Mouse (Mus musculus) limb, embryonic 11.5 days (tissue): ENCODE data around the gene Dlx5. TPM values are rescaled to one million over a fixed set of nuclear protein-coding genes. Genes with fewer than 3 reads are reported as not detected.
A peak's percentile ranks its signal among the peaks of the same experiment; 100 is the strongest.

Experiments used
- ATAC-seq: fragments of 200-750 bp; cut with Nextera tagmentation; 2 replicates; pipeline ENCODE4 v1.8.0; 2017; ENCODE audit warnings: low read depth; ENCODE audit not compliant: insufficient number of reproducible peaks, low FRiP score, low TSS enrichment
- DNase-seq: peaks from one replicate; pipeline ENCODE4 v3.0.0-alpha.2; 2015; ENCODE audit warnings: low spot score
- H3K27ac ChIP-seq: fragments of 300-500 bp; sonication (generic); replicated peaks from 2 replicates; pipeline ENCODE4 v1.5.1; 2014; ENCODE audit warnings: low read depth, mild to moderate bottlenecking, low read length
- H3K27me3 ChIP-seq: fragments of 300-500 bp; sonication (generic); 2 replicates; pipeline ENCODE4 v1.6.1; 2014; ENCODE audit warnings: mild to moderate bottlenecking, low read length, mixed read lengths; ENCODE audit not compliant: control insufficient read depth, insufficient read depth
- H3K36me3 ChIP-seq: fragments of 300-500 bp; sonication (generic); 2 replicates; pipeline ENCODE4 v1.6.1; 2014; ENCODE audit warnings: mild to moderate bottlenecking, low read length, moderate library complexity, mixed read lengths; ENCODE audit not compliant: control insufficient read depth, insufficient read depth
- H3K4me1 ChIP-seq: fragments of 300-500 bp; sonication (generic); 2 replicates; pipeline ENCODE4 v1.6.1; 2014; ENCODE audit warnings: low read length, mixed read lengths; ENCODE audit not compliant: control insufficient read depth, insufficient read depth
- H3K4me2 ChIP-seq: fragments of 300-500 bp; sonication (generic); 2 replicates; pipeline ENCODE4 v1.6.1; 2014; ENCODE audit warnings: low read depth, mild to moderate bottlenecking, moderate library complexity; ENCODE audit not compliant: severe bottlenecking
- H3K4me3 ChIP-seq: fragments of 300-500 bp; sonication (generic); 2 replicates; pipeline ENCODE4 v1.5.1; 2014; ENCODE audit warnings: low read depth, low read length
- H3K9ac ChIP-seq: fragments of 300-500 bp; sonication (generic); 2 replicates; pipeline ENCODE4 v1.6.1; 2014; ENCODE audit warnings: mild to moderate bottlenecking, low read length
- H3K9me3 ChIP-seq: fragments of 300-500 bp; sonication (generic); 2 replicates; pipeline ENCODE4 v1.6.1; 2016; ENCODE audit warnings: low read length; ENCODE audit not compliant: control insufficient read depth
- WGBS: fragments of 180-500 bp; shearing (Covaris S2); extraction: QIAGEN DNeasy Blood & Tissue Kit; methylation state at CpG from one replicate; pipeline ENCODE4 v1.1.7; 2014; 5-methylcytosine and 5-hydroxymethylcytosine counted together
- polyA plus RNA-seq: library from polyadenylated mRNA; unstranded; fragments of >200 nt; fragmentation: Nextera tagmentation; extraction: Ambion mirVana; gene quantifications from 2 replicates; pipeline ENCODE4 v1.2.1, GENCODE M21; 2014

The Dlx5 gene
- polyA plus RNA-seq, 1 experiment from 2014 or later: 15.5 TPM

GRCm38 (mm10) chr6:6854176-6854575 is 27.7 kb downstream of the Dlx5 start:
- H3K27me3 ChIP-seq: peaks cover 88% of the 10 kb centered on the region
- peak; percentile 32 for DNase-seq
- no peaks in the 10 kb centered on the region for H3K36me3 ChIP-seq
- ATAC-seq: no peak
- WGBS: 2% methylated on average over 9 of the region's 9 CpGs
- H3K9ac ChIP-seq: no peak overlapping the region
- no peak overlapping the region for H3K27ac ChIP-seq
- H3K4me2 ChIP-seq: no peak overlapping the region
- H3K9me3 ChIP-seq: no peaks in the 10 kb centered on the region
- H3K4me3 ChIP-seq: no peak overlapping the region
- H3K4me1 ChIP-seq: peaks cover 2% of the 10 kb centered on the region; the same call in 1 of the 2 replicates

GRCm38 (mm10) chr6:6852944-6853343 is 28.9 kb downstream of the Dlx5 start:
- no peak for DNase-seq
- WGBS: 18% methylated on average over 3 of the region's 3 CpGs
- Histone ChIP-seq H3K27ac (no peak overlapping the region), H3K4me2 (no peak overlapping the region), H3K9me3 (no peaks in the 10 kb centered on the region), H3K27me3 (peaks cover 83% of the 10 kb centered on the region), H3K4me3 (no peak overlapping the region), H3K36me3 (no peaks in the 10 kb centered on the region), H3K4me1 (peaks cover 2% of the 10 kb centered on the region; the same call in 1 of the 2 replicates), H3K9ac (no peak overlapping the region)
- no peak for ATAC-seq

- 1% methylated on average over 10 of the region's 10 CpGs for WGBS
- H3K27ac ChIP-seq: no peak overlapping the region
- ATAC-seq (no peak), DNase-seq (peak; percentile 37)
- H3K9ac ChIP-seq: no peak overlapping the region
- H3K27me3 ChIP-seq: peaks cover 74% of the 10 kb centered on the region
- no peak overlapping the region for H3K4me3 ChIP-seq
- H3K9me3 ChIP-seq: no peaks in the 10 kb centered on the region
- H3K36me3 ChIP-seq: no peaks in the 10 kb centered on the region
- no peak overlapping the region for H3K4me2 ChIP-seq
- H3K4me1 ChIP-seq: peaks cover 2% of the 10 kb centered on the region; the same call in 1 of the 2 replicates
These were observed 30.7 kb downstream of the Dlx5 start for GRCm38 (mm10) chr6:6851166-6851565.

- Histone ChIP-seq H3K27me3 (peaks cover 67% of the 10 kb centered on the region), H3K27ac (no peak overlapping the region), H3K4me2 (no peak overlapping the region), H3K4me1 (peaks cover 2% of the 10 kb centered on the region; the same call in 1 of the 2 replicates), H3K9me3 (no peaks in the 10 kb centered on the region), H3K9ac (no peak overlapping the region), H3K36me3 (no peaks in the 10 kb centered on the region), H3K4me3 (no peak overlapping the region)
- DNase-seq: peak; percentile 62
- ATAC-seq: no peak
- WGBS: 1% methylated on average over 26 of the region's 26 CpGs
These were observed 31.4 kb downstream of the Dlx5 start for GRCm38 (mm10) chr6:6850324-6851060.

GRCm38 (mm10) chr6:6849744-6850143 is 32.1 kb downstream of the Dlx5 start:
- no peak overlapping the region for H3K27ac ChIP-seq

GRCm38 (mm10) chr6:6848541-6848940 is 33.3 kb downstream of the Dlx5 start:
- Histone ChIP-seq H3K4me2 (no peak overlapping the region), H3K4me3 (no peak overlapping the region), H3K9me3 (no peaks in the 10 kb centered on the region), H3K9ac (no peak overlapping the region), H3K27me3 (peaks cover 49% of the 10 kb centered on the region), H3K36me3 (no peaks in the 10 kb centered on the region), H3K4me1 (peaks cover 2% of the 10 kb centered on the region; the same call in 1 of the 2 replicates), H3K27ac (no peak overlapping the region)
- 7% methylated on average over 4 of the region's 4 CpGs for WGBS
- ATAC-seq: no peak
- no peak for DNase-seq

More at GRCm38 (mm10) chr6:6849744-6850143, 32.1 kb downstream of the Dlx5 start:
- ATAC-seq: no peak
- H3K27me3 ChIP-seq: peaks cover 61% of the 10 kb centered on the region
- no peak overlapping the region for H3K4me2 ChIP-seq
- H3K4me1 ChIP-seq: peaks cover 2% of the 10 kb centered on the region; the same call in 1 of the 2 replicates
- no peak overlapping the region for H3K4me3 ChIP-seq
- no peak overlapping the region for H3K9ac ChIP-seq
- 1% methylated on average over 12 of the region's 12 CpGs for WGBS
- no peaks in the 10 kb centered on the region for H3K9me3 ChIP-seq
- H3K36me3 ChIP-seq: no peaks in the 10 kb centered on the region
- no peak for DNase-seq

- Histone ChIP-seq H3K9ac (no peak overlapping the region), H3K4me2 (no peak overlapping the region), H3K4me3 (no peak overlapping the region), H3K36me3 (no peaks in the 10 kb centered on the region), H3K27me3 (no peaks in the 10 kb centered on the region), H3K27ac (no peak overlapping the region), H3K4me1 (no peaks in the 10 kb centered on the region), H3K9me3 (no peaks in the 10 kb centered on the region)
- DNase-seq (no peak), ATAC-seq (no peak)
- WGBS: 90% methylated on average over 3 of the region's 3 CpGs
These were observed 48.6 kb downstream of the Dlx5 start for GRCm38 (mm10) chr6:6833301-6833700.

- Histone ChIP-seq H3K9me3 (no peaks in the 10 kb centered on the region), H3K9ac (no peak overlapping the region), H3K4me1 (no peaks in the 10 kb centered on the region), H3K27ac (no peak overlapping the region), H3K4me2 (no peak overlapping the region), H3K4me3 (no peak overlapping the region), H3K36me3 (no peaks in the 10 kb centered on the region), H3K27me3 (no peaks in the 10 kb centered on the region)
- DNase-seq: no peak
- no peak for ATAC-seq
- 77% methylated on average over 7 of the region's 7 CpGs for WGBS
These were observed 51.4 kb downstream of the Dlx5 start for GRCm38 (mm10) chr6:6830446-6830845.
